Mouse (Mus musculus): ENCODE data around the gene Alox8. TPM values are rescaled to one million over a fixed set of nuclear protein-coding genes. Genes with fewer than 3 reads are reported as not detected.

The Alox8 gene
- total RNA-seq, 2 experiments from 2014 or later: not detected

GRCm38 (mm10) chr11:69180120-69180519 lies 17.5 kb downstream of the Alox8 start:
- DNase-seq (ENCODE audit: low spot score): no peak

DNA sequence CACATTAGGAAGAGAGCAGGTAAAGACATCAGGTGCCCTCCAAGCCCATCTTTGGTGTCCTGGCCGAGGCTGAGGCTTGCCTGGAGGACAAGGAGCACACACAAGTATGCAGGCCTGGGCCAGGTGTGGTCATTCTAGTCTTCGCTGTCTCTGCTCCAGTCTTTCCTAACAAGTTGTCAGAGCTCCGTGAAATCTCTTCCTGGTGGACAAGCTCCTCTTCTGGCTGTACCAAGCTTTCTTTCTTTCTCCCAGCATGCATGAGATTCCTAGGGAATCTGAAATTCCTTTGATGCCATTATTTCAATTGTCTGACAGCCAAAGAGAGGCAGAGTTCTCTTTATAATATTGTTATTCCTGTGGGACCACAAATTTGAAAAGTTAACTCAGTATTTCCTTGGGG lies 18.1 kb downstream of the Alox8 start:
- DNase-seq (ENCODE audit: low spot score): no peak

DNA sequence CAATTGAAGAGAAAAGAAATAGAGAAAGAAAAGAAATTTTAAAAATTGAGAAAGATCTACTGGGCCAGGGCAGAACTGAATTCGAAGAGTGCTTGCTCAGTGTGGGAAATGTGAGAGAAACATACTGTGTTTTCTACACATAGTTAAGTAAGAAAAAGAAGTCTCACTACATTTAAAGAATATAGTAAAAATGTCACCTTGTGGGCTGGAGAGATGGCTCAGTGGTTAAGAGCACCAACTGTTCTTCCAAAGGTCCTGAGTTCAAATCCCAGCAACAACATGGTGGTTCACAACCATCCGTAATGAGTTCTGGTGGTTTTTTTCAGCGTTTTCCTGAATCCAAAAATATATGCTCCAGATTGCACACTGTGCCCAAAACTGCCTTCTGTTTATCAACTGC lies 19.1 kb downstream of the Alox8 start:
- DNase-seq (ENCODE audit: low spot score): no peak

GRCm38 (mm10) chr11:69174722-69175121 lies 22.9 kb downstream of the Alox8 start:
- no peak for DNase-seq (ENCODE audit: low spot score)

DNA sequence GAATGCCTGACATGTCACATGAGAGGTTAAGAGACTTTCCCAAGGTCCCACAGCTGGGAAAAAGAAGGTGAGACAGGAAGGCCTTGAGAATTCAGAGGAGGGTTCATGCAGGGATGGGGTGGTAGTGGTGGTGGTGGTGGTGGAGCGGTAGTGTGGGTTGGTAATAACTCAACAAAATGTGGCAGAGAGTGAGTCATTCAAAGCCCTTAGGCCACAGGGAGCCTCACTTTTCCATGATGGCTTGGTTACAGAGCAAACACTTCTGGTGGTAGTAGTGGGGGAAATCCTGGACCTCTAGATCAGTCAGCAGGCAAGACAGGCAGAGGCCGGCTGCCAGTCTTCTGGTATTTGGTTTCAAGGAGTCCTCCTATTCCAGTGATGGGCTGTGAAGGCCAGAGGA lies 25.0 kb downstream of the Alox8 start:
- DNase-seq (ENCODE audit: low spot score): no peak

DNA sequence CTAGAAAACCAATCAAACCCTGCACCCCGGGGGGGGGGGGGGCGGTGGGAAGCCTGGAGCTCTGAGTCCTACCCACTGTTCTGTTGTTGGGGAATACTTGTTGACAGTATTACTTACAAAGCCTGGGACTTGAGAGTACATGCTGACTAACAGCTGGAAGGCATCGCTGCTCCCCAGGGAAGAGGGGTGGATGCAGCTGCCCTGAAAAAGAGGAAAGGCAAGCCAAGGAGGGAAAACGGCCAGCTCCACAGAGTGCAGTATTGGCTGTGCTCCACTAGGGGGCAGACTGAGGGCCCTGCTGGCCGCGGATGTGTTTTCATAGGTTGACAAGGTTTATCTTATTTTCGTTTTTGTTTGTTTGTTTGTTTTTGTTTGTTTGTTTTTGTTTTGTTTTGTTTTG lies 26.0 kb downstream of the Alox8 start:
- DNase-seq (ENCODE audit: low spot score): peak; percentile 87

DNA sequence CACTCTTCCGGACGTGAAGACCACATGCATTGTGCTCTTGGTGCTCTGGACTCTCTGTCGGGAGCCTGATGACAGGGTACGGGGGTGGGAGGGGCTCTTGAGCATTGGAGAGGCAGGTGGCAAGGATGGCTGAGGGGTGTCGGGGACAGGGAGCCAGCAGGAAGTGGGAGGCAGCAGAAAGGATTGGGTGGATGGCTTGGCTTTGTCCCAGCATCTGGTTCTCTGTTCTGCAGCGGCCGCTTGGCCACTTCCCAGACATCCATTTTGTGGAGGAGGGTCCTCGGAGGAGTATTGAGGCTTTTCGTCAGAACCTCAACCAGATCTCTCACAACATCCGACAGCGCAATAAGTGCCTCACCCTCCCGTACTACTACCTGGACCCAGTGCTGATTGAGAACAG lies 28.3 kb downstream of the Alox8 start:
- DNase-seq (ENCODE audit: low spot score): no peak

GRCm38 (mm10) chr11:69156800-69157199 lies 40.8 kb downstream of the Alox8 start, which contains the start of gene Alox12b:
Gene Alox12b, plus strand, starts transcription at chr11:69156989.
- no peak for DNase-seq (ENCODE audit: low spot score)

DNA sequence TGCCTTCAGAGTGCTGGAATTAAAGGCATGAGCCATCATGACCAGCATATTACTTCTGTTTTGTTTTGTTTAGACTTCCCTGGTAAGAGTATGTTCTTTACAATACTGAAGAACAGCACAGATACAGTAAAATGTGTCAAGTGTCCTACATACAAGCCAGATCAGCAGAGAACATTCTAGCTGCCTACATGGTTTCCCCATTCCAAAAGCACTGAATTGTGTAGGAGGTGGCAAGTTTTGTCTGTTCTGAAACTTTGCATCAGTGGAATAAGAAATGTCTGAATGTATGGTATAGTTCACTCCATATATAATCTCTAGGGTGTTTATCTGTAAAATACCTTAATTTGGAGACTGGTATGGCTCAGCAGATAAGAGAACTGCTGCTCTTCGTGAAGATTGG lies 42.3 kb downstream of the Alox8 start:
- DNase-seq (ENCODE audit: low spot score): no peak

DNA sequence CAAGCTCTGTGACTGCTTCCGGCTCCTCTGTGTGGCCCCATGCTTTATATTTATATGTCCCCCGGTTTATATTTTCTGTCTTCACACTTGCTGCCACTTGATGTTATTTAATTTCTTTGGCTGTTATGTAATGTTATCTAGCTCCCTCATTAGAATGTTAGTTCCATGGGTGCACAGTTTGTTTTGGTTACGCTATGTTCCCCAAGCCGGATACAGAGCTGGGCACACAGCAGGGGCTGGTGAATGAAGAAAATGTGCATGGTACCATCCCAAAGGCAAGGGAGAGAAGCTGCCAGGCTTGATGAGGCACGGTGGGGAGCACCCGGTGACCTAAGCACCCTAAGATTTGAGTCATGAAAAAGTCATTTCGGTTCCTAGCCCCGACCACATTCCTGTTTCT lies 43.8 kb downstream of the Alox8 start:
- no peak for DNase-seq (ENCODE audit: low spot score)

GRCm38 (mm10) chr11:69151004-69151403 lies 46.6 kb downstream of the Alox8 start:
- DNase-seq (ENCODE audit: low spot score): no peak

DNA sequence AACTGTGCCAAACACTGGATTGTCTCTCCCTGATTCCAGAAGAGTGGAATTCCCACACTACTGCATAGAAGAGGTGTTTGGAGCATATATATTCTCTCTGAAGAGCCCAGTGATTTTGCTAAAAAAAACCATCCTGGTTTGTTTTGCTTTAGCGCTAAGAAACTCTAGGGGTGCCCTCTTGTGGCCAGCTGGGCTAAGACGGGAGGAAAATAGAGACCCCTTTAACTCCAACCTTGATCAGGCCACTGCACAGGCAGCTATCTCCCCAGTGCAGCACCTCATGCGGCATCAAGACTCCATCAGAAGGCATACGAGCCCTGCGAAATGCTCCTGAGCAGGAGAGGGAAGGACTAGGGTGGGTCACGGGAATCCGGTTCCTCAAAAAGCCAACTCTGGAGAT lies 47.2 kb downstream of the Alox8 start:
- DNase-seq (ENCODE audit: low spot score): peak; percentile 62

GRCm38 (mm10) chr11:69149728-69150127 lies 47.9 kb downstream of the Alox8 start:
- DNase-seq (ENCODE audit: low spot score): no peak

GRCm38 (mm10) chr11:69148451-69148960 lies 49.1 kb downstream of the Alox8 start:
- DNase-seq (ENCODE audit: low spot score): no peak

DNA sequence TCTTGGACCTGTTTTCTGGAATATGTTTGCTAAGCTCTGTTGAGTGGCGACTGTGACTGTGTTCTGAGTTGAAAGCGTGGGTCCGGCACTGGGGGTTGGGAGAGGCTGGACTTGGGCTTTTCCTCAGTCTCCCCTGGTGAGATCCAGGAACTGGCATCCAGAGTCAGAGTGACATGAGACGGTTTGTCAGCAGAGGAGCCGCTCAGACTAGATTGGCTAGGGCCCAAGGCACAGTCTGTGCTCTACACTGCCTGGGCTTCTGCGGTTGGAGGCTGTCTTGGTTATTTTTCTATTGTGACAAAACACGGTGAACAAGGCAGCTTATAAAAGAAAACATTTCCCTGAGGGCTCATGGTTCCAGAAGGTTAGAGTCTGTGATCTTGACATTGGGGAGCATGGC lies 50.1 kb downstream of the Alox8 start:
- peak; percentile 13 for DNase-seq (ENCODE audit: low spot score)

DNA sequence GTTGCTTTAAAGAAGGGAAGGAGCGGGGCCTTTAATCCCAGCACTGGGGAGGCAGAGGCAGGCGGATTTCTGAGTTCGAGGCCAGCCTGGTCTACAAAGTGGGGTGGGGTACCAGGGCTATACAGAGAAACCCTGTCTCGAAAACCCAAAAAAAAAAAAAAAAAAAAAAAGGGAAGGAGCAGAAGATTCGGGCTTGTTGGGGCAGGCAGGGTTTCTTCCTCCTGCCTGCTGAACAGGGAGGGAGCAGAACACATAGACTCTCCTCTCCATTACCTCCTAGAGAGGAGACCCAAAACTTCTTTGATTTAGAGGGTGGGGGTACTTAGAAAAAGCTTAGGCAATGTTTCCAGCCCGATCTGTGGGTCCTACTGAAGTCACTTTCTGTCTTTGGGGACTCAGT lies 62.3 kb downstream of the Alox8 start:
- no peak for DNase-seq (ENCODE audit: low spot score)

- DNase-seq (ENCODE audit: low spot score): no peak
Observed at GRCm38 (mm10) chr11:69134622-69134968, 63.0 kb downstream of the Alox8 start.

Other genes starting within 250 kb of the Alox8 start
- gene Arhgef15, start 240.4 kb downstream of the Alox8 start, total RNA-seq (2021): 1 to 10 TPM; 5.8 to 9.7 TPM
- 1 to 10 TPM; 4.8 to 5.2 TPM for gene Slc25a35, start 229.7 kb downstream of the Alox8 start, total RNA-seq (2021)
- gene Rangrf, start 222.7 kb downstream of the Alox8 start, total RNA-seq (2021): 10 to 100 TPM; 59.5 to 62.4 TPM
- gene Pfas, start 189.4 kb downstream of the Alox8 start, total RNA-seq (2021): 1 to 10 TPM; 7.0 to 9.6 TPM
- 1 to 10 TPM; 9.4 to 9.5 TPM for gene Ctc1, start 181.9 kb downstream of the Alox8 start, total RNA-seq (2021)
- gene Aurkb, start 152.2 kb downstream of the Alox8 start, total RNA-seq (2021): not detected
- gene Borcs6, start 138.1 kb downstream of the Alox8 start, total RNA-seq (2021): 10 to 100 TPM; 20.0 to 23.5 TPM
- gene Tmem107, start 127.0 kb downstream of the Alox8 start, total RNA-seq (2021): 1 to 10 TPM; 3.5 to 3.7 TPM
- gene Vamp2, start 109.4 kb downstream of the Alox8 start, total RNA-seq (2021): 10 to 100 TPM; 37.4 to 39.3 TPM
- gene Per1, start 102.6 kb downstream of the Alox8 start, total RNA-seq (2021): 10 to 100 TPM; 41.9 to 72.2 TPM
- not detected for gene Hes7, start 77.4 kb downstream of the Alox8 start, total RNA-seq (2021)
- not detected for gene 9130213A22Rik, start 75.3 kb downstream of the Alox8 start, total RNA-seq (2021)
- gene Aloxe3, start 71.9 kb downstream of the Alox8 start, total RNA-seq (2021): not detected
- gene Alox12b, start 40.9 kb downstream of the Alox8 start, total RNA-seq (2021): not detected
- not detected for gene Gucy2e, start 39.2 kb upstream of the Alox8 start, total RNA-seq (2021)
- gene Cntrob, start 125.9 kb upstream of the Alox8 start, total RNA-seq (2021): 1 to 10 TPM; 1.2 to 1.7 TPM
- gene Trappc1, start 126.1 kb upstream of the Alox8 start, total RNA-seq (2021): 10 to 100 TPM; 43.4 to 44.8 TPM
- under 1 TPM in 1 of 2 experiments, not detected in 1; 0.09 TPM for gene Kcnab3, start 128.4 kb upstream of the Alox8 start, total RNA-seq (2021)
- under 1 TPM; 0.25 to 0.43 TPM for gene Rnf227, start 142.6 kb upstream of the Alox8 start, total RNA-seq (2021)
- 1 to 10 TPM; 5.7 to 7.9 TPM for gene Chd3, start 171.6 kb upstream of the Alox8 start, total RNA-seq (2021)
- 10 to 100 TPM; 70.5 to 72.1 TPM for gene Naa38, start 197.6 kb upstream of the Alox8 start, total RNA-seq (2021)
- 10 to 100 TPM; 29.3 to 33.0 TPM for gene Cyb5d1, start 197.8 kb upstream of the Alox8 start, total RNA-seq (2021)
- gene Tmem88, start 200.4 kb upstream of the Alox8 start, total RNA-seq (2021): 1 to 10 TPM; 2.6 to 4.1 TPM
- gene Kdm6b, start 215.8 kb upstream of the Alox8 start, total RNA-seq (2021): 10 to 100 TPM; 19.6 to 22.0 TPM

All from gastrocnemius, adult 18-20 months (tissue).